Mouse (Mus musculus): ENCODE data around the gene Dnaic2. TPM values are rescaled to one million over a fixed set of nuclear protein-coding genes. Genes with fewer than 3 reads are reported as not detected.

The Dnaic2 gene
- 1.7 and 1.9 TPM in 2 replicates for polyA plus RNA-seq (2014; fragmentation: Nextera tagmentation; extraction: Ambion mirVana)

- H3K9me3 ChIP-seq (ENCODE audit: control insufficient read depth, low read length): no peaks in the 10 kb centered on the region
- peak within 1 kb of the TSS; percentile 66 for H3K4me2 ChIP-seq (ENCODE audit: low read length)
- H3K36me3 ChIP-seq (ENCODE audit: control insufficient read depth, insufficient read depth, low read length): no peaks in the 10 kb centered on the region
- WGBS: 9% methylated on average over 34 of the region's 34 CpGs
- no peaks in the 10 kb centered on the region for H3K27me3 ChIP-seq (ENCODE audit: control insufficient read depth, insufficient read depth, low read length)
- ATAC-seq (ENCODE audit: low FRiP score, low TSS enrichment) (peak; percentile 77), DNase-seq (peak; percentile 89)
- peaks cover 6% of the 10 kb centered on the region for H3K4me1 ChIP-seq (ENCODE audit: control insufficient read depth, insufficient read depth, low read length)
- H3K4me3 ChIP-seq (replicated peaks; ENCODE audit: low read depth, low read length): peak within 1 kb of the TSS; percentile 29
- H3K27ac ChIP-seq (replicated peaks; ENCODE audit: low read depth, low read length): no peak within 1 kb of the TSS
- peak within 1 kb of the TSS; percentile 39; the same call in 1 of the 2 replicates for H3K9ac ChIP-seq (replicated peaks; ENCODE audit: low read length)
Measured at GRCm38 (mm10) chr11:114726965-114727825, at the start of gene Dnaic2. Gene Dnaic2, plus strand, starts transcription at chr11:114727408.

GRCm38 (mm10) chr11:114679582-114679981 is 47.6 kb upstream of the Dnaic2 start:
- Histone ChIP-seq H3K4me1 (ENCODE audit: control insufficient read depth, insufficient read depth, low read length) (peaks cover 14% of the 10 kb centered on the region), H3K9ac (replicated peaks; ENCODE audit: low read length) (no peak overlapping the region), H3K4me3 (replicated peaks; ENCODE audit: low read depth, low read length) (no peak overlapping the region), H3K9me3 (ENCODE audit: control insufficient read depth, low read length) (no peaks in the 10 kb centered on the region), H3K36me3 (ENCODE audit: control insufficient read depth, insufficient read depth, low read length) (no peaks in the 10 kb centered on the region), H3K27me3 (ENCODE audit: control insufficient read depth, insufficient read depth, low read length) (peaks cover 6% of the 10 kb centered on the region; the same call in 1 of the 2 replicates), H3K27ac (replicated peaks; ENCODE audit: low read depth, low read length) (no peak overlapping the region), H3K4me2 (ENCODE audit: low read length) (no peak overlapping the region)
- ATAC-seq (ENCODE audit: low FRiP score, low TSS enrichment) (no peak), DNase-seq (no peak)
- 71% methylated on average over 8 of the region's 8 CpGs for WGBS

GRCm38 (mm10) chr11:114680291-114680690 is 46.9 kb upstream of the Dnaic2 start:
- 59% methylated on average over 10 of the region's 10 CpGs for WGBS

GRCm38 (mm10) chr11:114681054-114681453 is 46.2 kb upstream of the Dnaic2 start:
- Histone ChIP-seq H3K9me3 (ENCODE audit: control insufficient read depth, low read length) (no peaks in the 10 kb centered on the region), H3K27me3 (ENCODE audit: control insufficient read depth, insufficient read depth, low read length) (no peaks in the 10 kb centered on the region), H3K4me1 (ENCODE audit: control insufficient read depth, insufficient read depth, low read length) (peaks cover 8% of the 10 kb centered on the region), H3K9ac (replicated peaks; ENCODE audit: low read length) (no peak overlapping the region), H3K4me2 (ENCODE audit: low read length) (no peak overlapping the region), H3K36me3 (ENCODE audit: control insufficient read depth, insufficient read depth, low read length) (no peaks in the 10 kb centered on the region), H3K27ac (replicated peaks; ENCODE audit: low read depth, low read length) (no peak overlapping the region), H3K4me3 (replicated peaks; ENCODE audit: low read depth, low read length) (no peak overlapping the region)
- 57% methylated on average over 5 of the region's 5 CpGs for WGBS
- no peak for ATAC-seq (ENCODE audit: low FRiP score, low TSS enrichment)
- DNase-seq: no peak

More at GRCm38 (mm10) chr11:114680291-114680690, 46.9 kb upstream of the Dnaic2 start:
- Histone ChIP-seq H3K4me2 (ENCODE audit: low read length) (no peak overlapping the region), H3K36me3 (ENCODE audit: control insufficient read depth, insufficient read depth, low read length) (no peaks in the 10 kb centered on the region), H3K27ac (replicated peaks; ENCODE audit: low read depth, low read length) (no peak overlapping the region), H3K9me3 (ENCODE audit: control insufficient read depth, low read length) (no peaks in the 10 kb centered on the region), H3K4me3 (replicated peaks; ENCODE audit: low read depth, low read length) (no peak overlapping the region), H3K27me3 (ENCODE audit: control insufficient read depth, insufficient read depth, low read length) (peaks cover 3% of the 10 kb centered on the region; the same call in 1 of the 2 replicates), H3K9ac (replicated peaks; ENCODE audit: low read length) (0 out of 2 replicates have a peak overlapping the region, but pooled peaks have one; percentile 3), H3K4me1 (ENCODE audit: control insufficient read depth, insufficient read depth, low read length) (peaks cover 14% of the 10 kb centered on the region)
- DNase-seq (no peak), ATAC-seq (ENCODE audit: low FRiP score, low TSS enrichment) (no peak)

- H3K9me3 ChIP-seq (ENCODE audit: control insufficient read depth, low read length): no peaks in the 10 kb centered on the region
- no peak overlapping the region for H3K4me3 ChIP-seq (replicated peaks; ENCODE audit: low read depth, low read length)
- no peak for DNase-seq
- H3K27me3 ChIP-seq (ENCODE audit: control insufficient read depth, insufficient read depth, low read length): no peaks in the 10 kb centered on the region
- no peak overlapping the region for H3K27ac ChIP-seq (replicated peaks; ENCODE audit: low read depth, low read length)
- H3K4me1 ChIP-seq (ENCODE audit: control insufficient read depth, insufficient read depth, low read length): peaks cover 8% of the 10 kb centered on the region; the same call in 1 of the 2 replicates
- H3K36me3 ChIP-seq (ENCODE audit: control insufficient read depth, insufficient read depth, low read length): no peaks in the 10 kb centered on the region
- H3K4me2 ChIP-seq (ENCODE audit: low read length): no peak overlapping the region
- ATAC-seq (ENCODE audit: low FRiP score, low TSS enrichment): no peak
- 96% methylated on average over 13 of the region's 13 CpGs for WGBS
- H3K9ac ChIP-seq (replicated peaks; ENCODE audit: low read length): no peak overlapping the region
Measured at GRCm38 (mm10) chr11:114682321-114682900, 44.8 kb upstream of the Dnaic2 start.

GRCm38 (mm10) chr11:114683029-114683721 is 44.0 kb upstream of the Dnaic2 start:
- DNase-seq: no peak
- Histone ChIP-seq H3K4me1 (ENCODE audit: control insufficient read depth, insufficient read depth, low read length) (peaks cover 8% of the 10 kb centered on the region; the same call in 1 of the 2 replicates), H3K9me3 (ENCODE audit: control insufficient read depth, low read length) (no peaks in the 10 kb centered on the region), H3K4me2 (ENCODE audit: low read length) (no peak overlapping the region), H3K36me3 (ENCODE audit: control insufficient read depth, insufficient read depth, low read length) (no peaks in the 10 kb centered on the region), H3K9ac (replicated peaks; ENCODE audit: low read length) (no peak overlapping the region), H3K27ac (replicated peaks; ENCODE audit: low read depth, low read length) (no peak overlapping the region), H3K4me3 (replicated peaks; ENCODE audit: low read depth, low read length) (no peak overlapping the region), H3K27me3 (ENCODE audit: control insufficient read depth, insufficient read depth, low read length) (no peaks in the 10 kb centered on the region)
- no peak for ATAC-seq (ENCODE audit: low FRiP score, low TSS enrichment)
- WGBS: 84% methylated on average over 10 of the region's 10 CpGs

- H3K4me2 ChIP-seq (ENCODE audit: low read length): no peak overlapping the region
- peaks cover 8% of the 10 kb centered on the region; the same call in 1 of the 2 replicates for H3K4me1 ChIP-seq (ENCODE audit: control insufficient read depth, insufficient read depth, low read length)
- 73% methylated on average over 20 of the region's 20 CpGs for WGBS
- no peaks in the 10 kb centered on the region for H3K27me3 ChIP-seq (ENCODE audit: control insufficient read depth, insufficient read depth, low read length)
- H3K36me3 ChIP-seq (ENCODE audit: control insufficient read depth, insufficient read depth, low read length): no peaks in the 10 kb centered on the region
- H3K4me3 ChIP-seq (replicated peaks; ENCODE audit: low read depth, low read length): no peak overlapping the region
- H3K9me3 ChIP-seq (ENCODE audit: control insufficient read depth, low read length): no peaks in the 10 kb centered on the region
- ATAC-seq (ENCODE audit: low FRiP score, low TSS enrichment) (no peak), DNase-seq (no peak)
- no peak overlapping the region for H3K9ac ChIP-seq (replicated peaks; ENCODE audit: low read length)
- no peak overlapping the region for H3K27ac ChIP-seq (replicated peaks; ENCODE audit: low read depth, low read length)
Measured at GRCm38 (mm10) chr11:114683722-114684621, 43.2 kb upstream of the Dnaic2 start.

All from midbrain, embryonic 14.5 days (tissue).